Mouse (Mus musculus) 3134 (cell line): Measurements from ENCODE around the gene Pcsk7.

Experiments used
- DNase-seq: peaks from one replicate; pipeline ENCODE4 v3.0.0-alpha.2; 2011; ENCODE audit warnings: low spot score; ENCODE audit not compliant: insufficient read length; ENCODE audit errors: extremely low read depth

Pcsk7 gene

GRCm38 (mm10) chr9:45938088-45938487, 31.8 kb downstream of the Pcsk7 start:
- DNase-seq = no peak

- no peak for DNase-seq
Observed at GRCm38 (mm10) chr9:45938952-45939637, 32.8 kb downstream of the Pcsk7 start.

GRCm38 (mm10) chr9:45939794-45940193, 33.5 kb downstream of the Pcsk7 start:
- DNase-seq = no peak

GRCm38 (mm10) chr9:45941329-45941888, 35.1 kb downstream of the Pcsk7 start:
- no peak for DNase-seq

- DNase-seq = no peak
Observed at GRCm38 (mm10) chr9:45942464-45942863, 36.2 kb downstream of the Pcsk7 start.

GRCm38 (mm10) chr9:45942916-45943315, 36.6 kb downstream of the Pcsk7 start:
- DNase-seq = no peak

- no peak for DNase-seq
Observed at GRCm38 (mm10) chr9:45943628-45944505, 37.6 kb downstream of the Pcsk7 start.

GRCm38 (mm10) chr9:45944506-45945400, 38.5 kb downstream of the Pcsk7 start:
- no peak for DNase-seq

- DNase-seq = no peak
Observed at GRCm38 (mm10) chr9:45945721-45946120, 39.4 kb downstream of the Pcsk7 start.

- DNase-seq = no peak
Observed at GRCm38 (mm10) chr9:45946182-45946871, 40.0 kb downstream of the Pcsk7 start.

- DNase-seq = no peak
Observed at GRCm38 (mm10) chr9:45946872-45947183, 40.5 kb downstream of the Pcsk7 start.

GRCm38 (mm10) chr9:45952057-45952456, 45.8 kb downstream of the Pcsk7 start:
- no peak for DNase-seq

GRCm38 (mm10) chr9:45952890-45953289, 46.6 kb downstream of the Pcsk7 start:
- DNase-seq = no peak

- DNase-seq = no peak
Observed at GRCm38 (mm10) chr9:45953511-45954293, 47.4 kb downstream of the Pcsk7 start.

GRCm38 (mm10) chr9:45954294-45955106, 48.2 kb downstream of the Pcsk7 start:
- peak; percentile 80 for DNase-seq

- DNase-seq = peak; percentile 86
Observed at GRCm38 (mm10) chr9:45955107-45955963, 49.0 kb downstream of the Pcsk7 start, which contains the start of gene Sidt2. TSS of gene Sidt2 (minus strand) at chr9:45955258.

GRCm38 (mm10) chr9:45958023-45958670, 51.9 kb downstream of the Pcsk7 start:
- no peak for DNase-seq
